Mouse (Mus musculus): ENCODE measurements around the gene Gstt1. TPM values are rescaled to one million over a fixed set of nuclear protein-coding genes. Genes with fewer than 3 reads are reported as not detected.
A peak's percentile ranks its signal among the peaks of the same experiment; 100 is the strongest.
"Not testable (repeated sequence)": the region's sequence is repeated elsewhere in the genome, so short reads cannot be mapped to it uniquely, and the experiment has no call there.

Gstt1 gene
- total RNA-seq, 2 experiments from 2014 or later: not detected

DNA sequence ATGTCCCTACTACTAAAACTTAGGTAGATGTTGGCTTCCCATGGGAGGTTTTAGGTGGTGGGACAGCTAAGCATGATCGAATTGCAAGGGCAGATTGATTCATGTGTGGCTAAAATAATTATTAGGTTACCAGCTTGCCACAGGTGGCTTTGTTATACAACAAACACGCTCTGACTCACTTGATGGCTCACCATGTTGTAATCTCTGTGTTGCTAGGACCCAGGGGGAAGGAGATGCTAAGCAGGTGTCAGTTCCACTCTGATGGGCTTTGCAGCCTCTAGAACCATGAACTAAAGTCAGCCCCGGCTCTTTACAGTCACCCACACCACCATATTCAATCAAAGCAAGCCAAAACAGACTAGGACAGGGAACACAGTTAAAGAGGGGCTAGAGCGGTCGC, 21.5 kb upstream of the Gstt1 start:
- no peak for ATAC-seq (ENCODE audit: poor library complexity, severe bottlenecking)

DNA sequence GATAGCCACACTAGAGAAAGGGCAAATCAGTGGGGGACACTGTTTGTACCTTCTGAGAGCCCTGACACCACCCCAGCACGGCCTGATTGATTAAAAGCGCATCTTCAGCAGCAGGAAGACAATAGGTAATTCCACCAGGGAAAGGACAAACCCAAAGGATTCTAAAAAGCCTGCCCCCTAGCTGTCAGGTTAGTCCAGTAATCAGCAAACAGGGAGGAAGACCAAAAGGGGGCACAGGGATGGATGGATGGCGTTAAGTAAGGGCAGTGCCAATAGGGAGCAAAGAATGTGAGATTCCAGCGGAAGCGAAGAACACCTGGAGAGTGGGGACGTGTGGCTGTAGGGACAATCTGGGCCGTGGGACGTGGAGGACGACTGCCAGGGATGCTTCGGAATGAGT, 20.3 kb upstream of the Gstt1 start:
- ATAC-seq (ENCODE audit: poor library complexity, severe bottlenecking): no peak

DNA sequence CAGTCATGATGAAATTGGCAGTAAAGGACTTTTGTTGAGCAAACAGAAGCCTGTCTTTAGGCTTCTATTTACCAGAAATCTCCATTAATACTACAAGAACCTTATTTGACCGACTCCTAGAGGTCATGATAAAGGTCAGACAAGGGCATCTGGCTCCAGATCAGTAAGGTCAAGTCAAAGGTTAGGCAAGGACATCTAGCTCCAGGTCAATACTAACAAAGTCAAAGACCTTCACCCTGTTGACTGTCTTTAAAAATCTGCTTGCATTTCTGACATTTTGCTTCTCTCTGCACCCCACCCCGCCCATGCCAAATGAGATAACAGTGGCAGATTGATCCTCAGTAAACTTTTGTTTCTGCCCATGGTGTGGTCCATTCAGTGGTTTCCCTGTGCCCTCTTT, 5.8 kb upstream of the Gstt1 start:
- no peak for ATAC-seq (ENCODE audit: poor library complexity, severe bottlenecking)

DNA sequence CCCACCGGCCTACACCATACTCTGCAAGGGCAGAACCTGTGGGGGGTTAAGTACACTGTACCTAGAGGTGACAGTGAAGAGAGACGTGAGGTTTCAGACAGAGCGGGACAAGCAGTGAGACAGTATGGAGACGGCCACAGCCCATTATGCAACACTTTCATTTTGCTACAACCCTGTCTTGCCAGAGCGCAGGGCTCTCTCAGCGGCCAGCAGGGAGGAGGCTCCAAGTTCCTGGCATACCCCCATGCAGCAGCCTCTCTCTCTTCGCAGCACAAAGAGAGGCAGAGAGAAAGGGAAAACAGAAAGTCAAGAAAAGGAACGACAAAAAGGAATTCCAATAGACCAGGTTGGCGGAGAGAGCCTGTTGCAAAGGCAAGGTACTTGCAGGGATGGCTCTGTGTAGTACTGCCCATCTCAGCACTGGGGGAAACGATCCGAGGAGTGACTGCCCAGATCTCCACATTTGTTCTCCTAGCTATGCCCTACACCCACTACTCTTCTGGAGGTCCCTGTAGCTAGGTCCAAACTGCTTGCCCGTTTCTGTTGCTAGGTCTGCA, 687 bp downstream of the Gstt1 start:
- peak; percentile 81 for ATAC-seq (ENCODE audit: poor library complexity, severe bottlenecking)

DNA sequence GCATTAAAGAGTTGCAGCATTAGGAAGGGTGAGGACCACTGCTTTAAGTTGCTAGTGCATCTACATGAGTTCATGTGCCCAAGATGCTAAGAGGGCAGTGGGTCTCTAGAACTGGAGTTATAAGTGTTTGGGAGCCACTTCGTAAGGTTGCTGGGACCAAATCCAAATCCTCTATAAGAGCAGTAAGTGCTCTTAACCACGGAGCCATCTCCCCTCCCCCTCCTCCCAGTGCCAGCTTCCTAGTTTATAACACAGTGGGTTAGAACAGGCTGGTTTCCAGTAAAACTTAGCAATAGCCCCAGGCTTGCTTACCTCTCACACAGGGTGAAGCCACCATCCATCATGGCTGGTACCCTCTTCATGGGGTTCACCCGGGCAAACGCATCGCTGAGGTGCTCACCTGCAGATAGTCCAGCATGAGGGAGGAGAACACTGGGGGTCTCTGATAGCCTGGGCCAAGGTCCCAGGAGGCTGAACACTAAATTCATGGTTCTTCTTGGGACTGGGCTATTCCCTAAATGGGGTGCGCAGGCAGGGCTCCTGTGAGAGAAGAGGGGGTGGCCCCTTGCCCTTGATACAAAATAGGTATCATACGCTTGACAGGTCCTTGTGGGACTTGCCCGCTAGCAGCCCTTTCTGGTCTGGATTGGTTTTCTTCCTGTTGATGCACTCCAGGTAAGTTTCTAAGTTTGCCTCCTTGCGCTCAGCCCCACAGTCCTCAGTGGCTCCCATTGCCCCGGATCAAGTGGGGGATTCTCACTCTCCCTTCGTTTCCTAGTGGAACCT, 1.5 kb downstream of the Gstt1 start:
- ATAC-seq (ENCODE audit: poor library complexity, severe bottlenecking): no peak

DNA sequence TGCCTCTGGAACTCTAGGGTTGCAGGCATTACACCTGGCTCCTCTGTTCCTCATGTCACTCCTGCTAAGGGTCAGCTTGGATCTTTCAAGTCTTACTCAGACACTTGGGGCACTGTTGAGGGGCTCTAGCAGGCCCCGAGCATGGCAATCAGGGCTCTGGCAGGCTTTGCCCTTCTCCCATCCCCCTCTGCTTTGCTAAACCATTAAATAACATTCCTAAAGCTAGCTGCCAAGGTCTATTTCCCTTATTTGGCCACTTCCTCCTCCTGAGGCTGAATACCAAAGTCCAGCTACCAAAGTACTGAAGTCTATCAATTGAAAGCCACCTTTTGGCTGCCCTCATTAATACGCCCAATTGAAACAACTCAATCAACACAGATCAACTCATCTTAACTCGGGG, 3.5 kb downstream of the Gstt1 start:
- no peak for ATAC-seq (ENCODE audit: poor library complexity, severe bottlenecking)

DNA sequence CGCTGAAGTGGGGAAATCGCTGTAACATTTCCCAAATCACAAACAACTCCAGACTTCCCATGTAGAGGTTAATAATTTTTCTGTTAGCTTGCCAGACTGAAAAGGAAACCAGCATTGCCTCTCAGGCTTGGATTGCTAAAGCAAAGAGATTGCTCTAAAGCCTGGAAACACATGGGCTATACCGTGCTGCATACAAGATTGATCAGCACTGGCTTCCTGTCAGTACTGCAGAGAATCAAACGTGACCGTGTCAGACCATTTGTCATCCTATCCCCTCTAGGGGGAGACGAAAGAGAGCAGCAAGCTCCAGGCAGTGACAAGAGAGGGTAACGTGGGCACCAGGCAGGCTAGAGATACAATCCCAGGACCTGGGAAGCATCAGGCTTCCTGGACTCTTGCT, 7.6 kb downstream of the Gstt1 start:
- 0 out of 2 replicates have a peak, but pooled peaks have one; percentile 35 for ATAC-seq (ENCODE audit: poor library complexity, severe bottlenecking)

DNA sequence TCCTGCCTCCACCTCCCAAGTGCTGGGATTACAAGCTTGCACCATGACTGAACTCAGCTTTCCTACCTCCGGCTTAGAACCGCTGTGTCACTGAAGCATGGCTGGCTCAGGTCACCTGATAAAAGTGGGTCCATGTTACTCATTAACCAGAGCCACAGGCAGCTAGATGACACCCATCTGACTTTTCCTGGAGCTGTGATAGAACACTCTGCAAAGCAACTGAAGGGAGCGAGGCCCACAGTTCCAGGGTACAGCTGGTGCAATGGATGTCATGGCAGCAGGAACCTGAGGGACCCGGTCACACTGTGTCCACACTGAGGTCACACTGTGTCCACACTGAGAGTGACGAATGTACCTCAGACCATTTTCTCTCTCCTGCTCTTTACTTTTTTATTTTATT, 8.5 kb downstream of the Gstt1 start:
- ATAC-seq (ENCODE audit: poor library complexity, severe bottlenecking): no peak

DNA sequence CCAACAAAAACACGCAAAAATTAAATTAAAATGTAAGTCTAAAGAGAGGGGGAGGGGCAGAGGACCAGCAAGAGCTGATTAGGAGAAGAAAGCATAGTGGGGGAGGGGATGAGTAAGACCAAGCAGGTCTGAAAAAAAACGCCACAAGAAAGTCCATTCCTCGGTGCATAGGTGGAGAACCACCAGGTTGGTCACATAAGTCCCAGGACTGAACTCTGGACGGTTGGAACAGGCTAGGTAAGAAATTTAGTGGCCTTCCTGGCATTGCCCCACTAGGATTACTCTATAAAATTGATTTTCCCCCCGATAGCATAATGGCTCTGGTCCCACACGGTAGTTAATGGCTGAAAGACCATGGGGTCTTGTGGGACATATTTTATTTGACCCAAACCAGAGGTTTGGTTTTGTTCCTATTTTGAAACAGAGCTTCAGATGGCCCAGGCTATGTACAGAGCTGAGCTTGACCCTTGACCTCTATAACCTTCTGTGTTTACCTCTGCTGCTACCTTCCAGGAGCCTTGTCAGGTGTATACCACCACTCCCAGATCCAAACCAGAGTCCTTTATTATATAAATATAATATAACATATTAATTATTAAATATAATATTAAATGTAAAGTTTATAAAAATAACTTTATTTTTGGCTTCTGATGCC, 9.2 kb downstream of the Gstt1 start:
- ATAC-seq (ENCODE audit: poor library complexity, severe bottlenecking): no peak

DNA sequence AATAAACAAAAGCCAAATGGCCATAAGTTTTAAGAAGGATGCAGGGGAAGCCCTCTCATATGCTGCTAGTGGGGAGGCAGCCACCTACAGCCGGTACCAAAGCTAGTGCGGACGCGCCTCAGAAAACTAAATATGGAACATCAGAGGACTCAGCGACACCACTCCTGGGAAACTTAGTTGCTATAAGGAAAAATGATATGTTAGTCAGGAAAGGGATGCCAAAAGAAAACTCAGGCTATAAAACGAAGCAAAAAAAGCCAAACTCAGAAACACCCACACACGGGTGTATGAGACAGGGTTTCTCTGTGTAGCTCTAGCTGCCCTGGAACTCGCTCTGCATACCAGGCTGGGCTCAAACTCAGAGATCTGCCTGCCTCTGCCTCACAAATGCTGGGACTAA, 10.1 kb downstream of the Gstt1 start:
- no peak for ATAC-seq (ENCODE audit: poor library complexity, severe bottlenecking)

DNA sequence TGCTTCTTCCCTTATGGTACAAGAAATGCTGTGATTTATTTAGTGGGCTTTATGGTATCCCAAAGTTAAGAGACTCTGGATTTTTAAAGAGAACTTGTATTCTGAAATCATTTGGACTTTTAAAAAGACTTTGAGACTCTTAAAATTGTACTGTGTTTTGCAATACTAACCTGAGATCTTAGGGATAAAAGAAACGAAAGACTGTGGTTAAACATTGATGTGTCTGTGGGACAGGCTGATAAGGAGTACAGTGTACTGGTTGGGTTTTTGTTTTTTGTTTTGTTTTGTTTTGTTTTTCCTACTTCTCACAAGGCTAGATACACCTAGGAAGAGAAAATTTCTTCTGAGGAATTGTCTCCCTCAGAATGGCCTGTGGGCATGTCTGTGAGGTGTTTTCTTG, 12.9 kb downstream of the Gstt1 start:
- no peak for ATAC-seq (ENCODE audit: poor library complexity, severe bottlenecking)

DNA sequence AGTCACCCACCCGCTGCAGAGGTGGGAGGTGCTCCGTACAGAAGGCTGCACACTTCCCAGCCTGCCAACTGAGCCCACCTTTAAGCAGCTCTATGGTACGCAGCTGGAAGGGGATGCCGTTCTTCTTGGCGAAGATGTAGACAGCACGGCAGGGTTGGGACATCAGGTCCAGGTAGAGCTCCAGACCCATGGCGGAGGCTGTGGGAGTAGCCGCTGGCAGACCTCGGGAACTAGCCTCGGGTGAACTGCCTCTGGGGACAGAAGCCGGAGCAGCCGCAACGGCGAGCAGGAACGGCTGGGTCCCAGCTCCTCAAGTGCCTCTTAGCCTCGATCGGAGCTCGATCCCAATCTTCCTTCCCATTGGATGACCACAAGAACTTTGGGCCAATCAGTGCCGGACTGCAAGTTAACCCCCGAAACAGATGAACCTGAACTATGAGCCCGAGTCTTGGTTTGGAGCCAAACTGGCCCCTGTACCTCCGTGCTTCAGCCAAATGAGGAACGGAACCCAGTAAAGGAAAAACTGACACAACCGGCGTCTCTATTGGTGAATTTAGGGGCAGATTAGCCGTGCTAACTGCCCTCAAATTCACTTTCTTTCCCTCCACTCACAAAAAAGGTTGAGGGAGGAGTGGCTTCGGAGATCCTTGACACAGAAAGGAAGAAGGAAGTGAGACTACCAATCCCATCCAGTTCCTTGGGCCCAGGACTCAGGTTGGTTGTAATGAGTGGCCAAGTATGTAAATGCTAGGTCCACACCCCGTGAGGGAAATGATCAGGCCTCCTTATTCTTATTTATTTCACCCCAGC, 17.4 kb downstream of the Gstt1 start, which contains the start of the genes Gm20441 and Gstt3:
Gene Gm20441 (minus strand): TSS at position 186 of the 810 bp plus-strand sequence.
Gene Gstt3 (minus strand): TSS at position 646 of the 810 bp plus-strand sequence.
- peak; percentile 78 for ATAC-seq (ENCODE audit: poor library complexity, severe bottlenecking)

DNA sequence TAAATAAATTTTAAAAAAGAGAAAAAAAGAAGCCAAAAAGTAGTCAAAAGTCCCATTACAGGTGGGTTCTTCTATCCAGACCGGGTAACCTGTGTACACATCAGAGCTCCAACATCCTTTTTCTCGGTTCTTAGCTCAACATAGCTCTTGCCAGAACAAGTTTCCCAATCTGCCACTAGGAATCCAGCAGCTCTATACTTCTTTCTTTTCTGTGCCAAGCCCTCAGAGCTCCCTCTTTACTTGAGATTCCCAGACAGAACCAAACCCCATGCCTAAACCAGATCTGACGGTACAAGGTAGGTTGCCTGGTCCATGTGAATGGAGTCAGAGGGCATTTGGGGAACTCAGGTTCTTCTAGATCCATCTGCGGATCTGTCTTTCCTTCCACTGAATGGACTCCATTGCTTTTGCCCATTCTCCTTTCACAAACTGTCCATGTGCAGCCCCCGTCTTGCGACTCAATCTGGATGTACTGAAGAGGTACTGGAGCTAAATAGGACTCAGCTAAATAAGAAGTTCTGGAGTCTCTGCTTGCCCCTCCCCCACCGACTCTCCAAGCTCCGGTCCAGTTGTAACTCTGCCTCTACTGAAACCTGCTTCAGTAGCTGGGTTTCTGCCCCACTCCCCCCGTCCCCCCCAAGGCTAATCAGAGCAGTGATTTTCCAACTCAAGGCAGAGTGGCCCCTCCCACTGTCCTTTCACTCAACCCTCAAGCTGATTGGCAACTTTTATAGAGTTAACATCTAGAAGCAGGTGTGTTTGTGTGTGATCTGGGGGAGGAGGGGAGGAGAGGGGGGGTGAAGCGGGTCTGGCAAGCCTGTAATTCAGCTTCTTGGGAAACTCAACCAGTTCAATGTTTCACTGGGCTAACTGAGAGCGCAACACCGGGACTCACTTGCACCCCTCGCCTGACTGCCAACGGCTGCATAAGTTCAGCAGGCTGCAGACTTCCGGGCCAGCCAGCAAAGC, 18.9 kb downstream of the Gstt1 start:
- no peak for ATAC-seq (ENCODE audit: poor library complexity, severe bottlenecking)

DNA sequence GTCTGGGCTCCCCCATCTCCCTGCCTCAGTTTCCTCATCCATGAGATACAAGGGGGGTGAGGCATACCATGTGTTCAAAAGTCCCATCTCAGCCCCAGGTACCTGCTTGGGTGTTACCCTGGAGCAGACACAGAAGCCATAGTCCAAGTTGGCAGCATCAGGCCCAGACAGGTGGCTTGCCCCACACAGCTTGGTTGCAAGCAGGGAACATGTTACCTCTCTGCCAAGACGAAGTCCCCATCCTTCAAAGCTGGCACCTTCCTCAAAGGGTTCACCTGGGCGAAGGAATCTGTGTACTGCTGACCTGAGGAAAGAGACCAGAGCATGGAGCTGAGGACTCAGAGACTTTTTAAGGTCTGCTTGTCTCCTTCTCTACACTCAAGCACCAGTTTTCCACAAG, 20.5 kb downstream of the Gstt1 start:
- no peak for ATAC-seq (ENCODE audit: poor library complexity, severe bottlenecking)

DNA sequence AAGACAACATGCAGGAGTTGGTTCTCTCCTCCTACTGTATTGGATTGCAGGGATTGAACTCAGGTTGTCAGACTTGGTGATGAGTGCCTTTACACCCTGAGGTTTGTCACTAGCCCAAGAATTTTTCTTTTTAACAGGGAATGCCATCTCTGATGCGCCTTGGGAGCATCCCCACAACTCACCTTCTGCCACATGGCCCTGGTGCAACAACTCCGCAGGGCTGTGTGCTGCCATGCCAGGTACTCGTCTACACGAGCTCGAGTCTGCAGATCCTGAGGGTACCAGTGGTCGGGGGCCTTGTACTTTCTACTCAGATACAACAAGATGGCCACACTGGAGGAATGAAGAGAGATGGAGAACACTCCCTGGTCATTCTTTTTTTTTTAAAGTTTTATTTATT, 21.8 kb downstream of the Gstt1 start:
- no peak for ATAC-seq (ENCODE audit: poor library complexity, severe bottlenecking)

DNA sequence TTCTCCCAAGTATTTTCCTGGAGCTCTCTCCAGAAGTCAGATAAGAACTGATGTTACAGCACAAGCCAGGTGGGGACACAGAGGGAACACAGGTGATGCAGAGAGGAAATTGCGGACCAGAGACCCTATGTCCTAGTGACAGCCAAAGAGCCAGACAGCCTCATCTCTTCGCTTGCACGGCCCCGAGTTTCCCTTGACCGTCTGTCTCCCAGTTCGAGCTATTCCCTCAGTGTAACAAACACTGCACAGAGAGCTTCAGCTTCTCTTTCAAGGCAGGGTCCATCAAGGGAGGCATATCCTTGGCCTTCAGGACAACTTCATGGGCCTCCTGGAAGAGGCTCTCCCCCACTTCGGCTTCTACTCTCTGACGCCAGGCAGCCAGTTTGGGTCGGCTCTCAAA, 23.8 kb downstream of the Gstt1 start:
- no peak for ATAC-seq (ENCODE audit: poor library complexity, severe bottlenecking)

DNA sequence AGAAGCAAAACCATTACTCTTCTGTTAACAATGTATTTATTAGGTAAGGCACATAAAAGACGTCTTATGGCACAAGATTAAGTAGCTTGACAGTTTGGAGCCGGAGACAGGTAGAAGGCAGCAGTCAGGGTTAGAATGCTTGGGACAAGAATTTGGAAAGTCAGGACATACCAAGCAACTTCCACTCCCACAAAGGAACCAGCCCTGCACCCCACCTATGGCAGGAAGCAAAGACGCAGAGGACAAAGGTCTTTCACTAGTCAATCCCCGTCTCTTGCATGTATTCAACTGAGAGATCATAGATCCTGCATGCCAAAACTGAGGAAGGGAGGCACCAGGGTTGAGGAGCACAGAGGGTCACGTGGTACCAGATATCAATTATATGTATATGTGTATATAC, 24.3 kb downstream of the Gstt1 start:
- no peak for ATAC-seq (ENCODE audit: poor library complexity, severe bottlenecking)

DNA sequence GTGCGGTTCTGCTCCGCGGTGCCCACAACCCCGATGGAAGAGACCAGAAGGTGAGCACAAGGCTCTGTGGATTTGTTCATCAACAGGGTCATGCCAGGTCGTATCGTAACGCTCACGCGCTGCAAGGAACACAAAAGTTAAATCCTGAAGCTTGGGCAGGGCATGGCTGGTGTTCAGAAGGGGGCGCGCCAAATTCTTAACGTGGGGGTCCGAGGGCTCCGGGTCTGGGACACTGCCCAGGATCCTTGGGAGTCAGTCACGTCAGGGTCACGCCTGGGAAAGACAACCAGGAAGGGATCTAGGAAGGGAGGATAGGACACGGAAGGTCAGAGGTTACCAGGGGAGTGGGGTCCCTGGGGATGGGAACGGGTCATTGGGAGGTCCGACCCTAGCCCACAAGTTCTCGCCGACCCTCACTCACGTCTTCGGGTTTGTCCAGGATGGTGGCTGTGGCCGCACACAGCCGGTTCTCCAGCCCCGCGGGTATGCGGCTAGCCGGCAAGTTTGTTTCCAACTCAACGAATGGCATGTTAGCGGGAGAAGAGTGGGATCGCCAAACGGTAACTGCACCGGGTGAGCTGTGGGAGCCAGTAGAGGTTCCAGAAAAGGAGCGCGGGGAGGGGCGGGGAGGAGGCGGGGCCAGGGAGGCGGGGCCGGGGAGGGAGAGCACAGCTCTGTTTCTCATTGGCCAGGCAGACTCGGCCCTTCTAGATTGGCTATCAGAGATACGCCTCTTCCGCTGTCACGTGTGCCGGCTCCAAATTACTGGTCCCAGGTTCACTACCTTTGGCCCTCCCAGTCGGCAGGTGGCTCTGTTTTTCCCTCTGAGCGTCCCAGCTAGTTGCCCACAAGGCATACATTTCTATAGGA, 25.4 kb downstream of the Gstt1 start, which contains the start of gene Ddt:
Gene Ddt (minus strand): TSS at position 620 of the 870 bp plus-strand sequence.
- ATAC-seq (ENCODE audit: poor library complexity, severe bottlenecking): peak; percentile 97

DNA sequence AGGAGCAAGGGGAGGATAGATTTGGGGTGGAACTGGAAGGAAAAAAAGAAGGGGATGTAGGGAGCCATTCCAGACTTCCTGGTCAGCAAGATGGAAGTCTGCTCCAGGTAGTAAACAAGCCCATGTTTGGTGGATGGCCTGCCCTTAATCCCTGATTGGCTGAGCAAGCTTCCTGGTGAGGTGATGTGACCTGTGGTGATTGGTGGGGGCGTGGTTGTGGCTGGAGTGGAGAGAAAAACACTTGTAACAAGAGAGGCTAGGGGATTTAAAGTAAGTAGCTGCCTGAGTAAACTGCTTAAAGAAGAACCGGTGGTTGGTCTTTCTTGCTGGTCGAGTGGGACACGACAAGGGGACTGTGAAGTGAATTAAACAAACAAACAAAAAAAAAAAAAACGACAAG, 30.6 kb downstream of the Gstt1 start:
- ATAC-seq (ENCODE audit: poor library complexity, severe bottlenecking): not testable (repeated sequence)
